Comparison of ENCODE assay signal across 8 mouse cellular contexts in genomic region chr3:121261939-121262520, GRCm38 (mm10). TPM values are rescaled to one million over a fixed set of nuclear protein-coding genes. Genes with fewer than 3 reads are reported as not detected.
DNase-seq lines count a peak whose midpoint lies in the region; ATAC-seq and TF ChIP-seq lines count a peak whose summit lies in the region.

No protein-coding gene starts in this region.

- peaks cover 21% of the 10 kb centered on the region for H3K4me1 ChIP-seq in kidney, embryonic 15.5 days
- H3K4me1 ChIP-seq in hindbrain, embryonic 15.5 days (replicated peaks), result peaks cover 10% of the 10 kb centered on the region

- ATAC-seq in kidney, embryonic 15.5 days (replicated peaks; ENCODE audit: low FRiP score), result no peak
- no peak; the same call in 1 of the 2 replicates for ATAC-seq in hindbrain, embryonic 15.5 days (ENCODE audit: low FRiP score, low read depth)
- ATAC-seq in frontal cortex, adult (ENCODE audit: low TSS enrichment), result no peak

- H3K27me3 ChIP-seq in kidney, embryonic 15.5 days, result peaks cover 55% of the 10 kb centered on the region
- peaks cover 23% of the 10 kb centered on the region for H3K27me3 ChIP-seq in hindbrain, embryonic 15.5 days
- H3K27me3 ChIP-seq in myocyte (ENCODE audit: control insufficient read depth, insufficient read depth, insufficient read length), result peaks cover 32% of the 10 kb centered on the region

- no peaks in the 10 kb centered on the region for H3K9me3 ChIP-seq in kidney, embryonic 15.5 days (replicated peaks)
- H3K9me3 ChIP-seq in hindbrain, embryonic 15.5 days, result no peaks in the 10 kb centered on the region

- TF ChIP-seq POLR2A in myocyte (IDR thresholded peaks at IDR 0.05; ENCODE audit: insufficient read length, low read depth), result no peak

- peak overlapping the region; percentile 25 for H3ac ChIP-seq in myocyte (ENCODE audit: control insufficient read depth, insufficient read length)

- H3K27ac ChIP-seq in kidney, embryonic 15.5 days, result no peak overlapping the region
- peak overlapping the region; percentile 80; the same call in 1 of the 2 replicates for H3K27ac ChIP-seq in hindbrain, embryonic 15.5 days (replicated peaks)

- peak overlapping the region; percentile 56 for H3K9ac ChIP-seq in kidney, embryonic 15.5 days
- peak overlapping the region; percentile 73 for H3K9ac ChIP-seq in hindbrain, embryonic 15.5 days

- no peaks in the 10 kb centered on the region for H3K79me2 ChIP-seq in myocyte (ENCODE audit: control insufficient read depth, insufficient read depth)

- no peak for DNase-seq in kidney, postnatal 14 days
- peak; percentile 44 for DNase-seq in c-Kit-negative CD71-positive TER-119-positive erythroid progenitor cells, embryonic 14.5 days (ENCODE audit: low read depth, low spot score)
- DNase-seq in frontal cortex, postnatal 36 days (ENCODE audit: low spot score in 2 of 2), result no peak
- no peak for DNase-seq in left cerebral cortex, adult 8-10 months (ENCODE audit: low spot score in 2 of 2)

- peak overlapping the region; percentile 68 for H3K4me3 ChIP-seq in kidney, embryonic 15.5 days (replicated peaks)
- H3K4me3 ChIP-seq in hindbrain, embryonic 15.5 days, result peak overlapping the region; percentile 85
- no peak overlapping the region for H3K4me3 ChIP-seq in myocyte

- 9% methylated on average over 21 of the region's 21 CpGs for WGBS in kidney, embryonic 15.5 days
- WGBS in hindbrain, embryonic 15.5 days, result 10% methylated on average over 21 of the region's 21 CpGs

- H3K36me3 ChIP-seq in kidney, embryonic 15.5 days, result no peaks in the 10 kb centered on the region
- H3K36me3 ChIP-seq in hindbrain, embryonic 15.5 days, result no peaks in the 10 kb centered on the region
- no peaks in the 10 kb centered on the region for H3K36me3 ChIP-seq in myocyte (ENCODE audit: control insufficient read depth, insufficient read depth)

- H3K4me2 ChIP-seq in kidney, embryonic 15.5 days, result peak overlapping the region; percentile 98
- H3K4me2 ChIP-seq in hindbrain, embryonic 15.5 days, result peak overlapping the region; percentile 97
- H3K4me2 ChIP-seq in myocyte (ENCODE audit: low read depth), result peak overlapping the region; percentile 80

TF ChIP-seq in myocyte, 11 proteins besides CTCF, POLR2A, EP300 and RAD21:
- TF ChIP-seq E2F4 (IDR thresholded peaks at IDR 0.05; ENCODE audit: insufficient read depth) (no peak), SRF (IDR thresholded peaks at IDR 0.05; ENCODE audit: control insufficient read depth, insufficient read length, low read depth) (no peak), REST (IDR thresholded peaks at IDR 0.05; ENCODE audit: insufficient read depth, insufficient read length) (no peak), USF1 (IDR thresholded peaks at IDR 0.05; ENCODE audit: low read depth) (no peak), MAX (IDR thresholded peaks at IDR 0.05; ENCODE audit: low read depth) (no peak), TCF3 (IDR thresholded peaks at IDR 0.05; ENCODE audit: insufficient read length, low read depth) (no peak), POLR2AphosphoS2 (IDR thresholded peaks at IDR 0.05; ENCODE audit: insufficient read length, low read depth) (no peak), MYOG (IDR thresholded peaks at IDR 0.05; ENCODE audit: control insufficient read depth in 1 of 3, insufficient read depth in 1 of 3, insufficient read length in 2 of 3, low read depth in 2 of 3) (no peak), CEBPB (IDR thresholded peaks at IDR 0.05; ENCODE audit: insufficient read depth, poor library complexity, severe bottlenecking) (no peak), MYOD1 (IDR thresholded peaks at IDR 0.05; ENCODE audit: control insufficient read depth in 1 of 3, insufficient read length in 2 of 3, low read depth in 2 of 3) (no peak)

RNA-seq across cellular contexts. Expression of gene Tmem56, which starts 20.9 kb away (rescaled TPM):
- 1.6 and 1.7 TPM in 2 replicates for polyA plus RNA-seq in kidney, embryonic 15.5 days (2015; fragmentation: Nextera tagmentation; extraction: Ambion mirVana)
- polyA plus RNA-seq in hindbrain, embryonic 15.5 days (2015; fragmentation: Nextera tagmentation; extraction: Ambion mirVana), result 2.5 and 2.6 TPM in 2 replicates
- polyA plus RNA-seq in myocyte (2012; fragmentation: generic; extraction: Trizol), result 0.13 TPM
- 10 to 100 TPM; 35.0 to 49.8 (median 43.9) TPM for total RNA-seq in left cerebral cortex, adult 8-10 months (2022)

RNA-seq across cellular contexts. Expression of gene Alg14, which starts 29.5 kb away (rescaled TPM):
- polyA plus RNA-seq in kidney, embryonic 15.5 days (2015; fragmentation: Nextera tagmentation; extraction: Ambion mirVana), result 38.9 and 41.5 TPM in 2 replicates
- 34.6 and 38.0 TPM in 2 replicates for polyA plus RNA-seq in hindbrain, embryonic 15.5 days (2015; fragmentation: Nextera tagmentation; extraction: Ambion mirVana)
- 14.8 TPM for polyA plus RNA-seq in myocyte (2012; fragmentation: generic; extraction: Trizol)
- total RNA-seq in left cerebral cortex, adult 8-10 months (2022), result 10 to 100 TPM; 11.7 to 16.2 (median 14.8) TPM
